Mouse (Mus musculus) G1E (cell line): ENCODE measurements around the gene Thop1.

ENCODE experiments used
- CTCF ChIP-seq: IDR thresholded peaks from 2 replicates; pipeline ENCODE4 v1.5.1; 2012; ENCODE audit warnings: low read depth, low read length, inconsistent platforms, mixed read lengths
- GATA1 ChIP-seq: IDR thresholded peaks from 2 replicates; pipeline ENCODE4 v1.6.1; 2012; ENCODE audit warnings: borderline replicate concordance, low read length, inconsistent platforms, mixed read lengths
- TAL1 ChIP-seq: conservative IDR thresholded peaks from 2 replicates; pipeline ENCODE4 v1.6.1; 2012; ENCODE audit warnings: low read depth, low read length, inconsistent platforms, mixed read lengths

DNA sequence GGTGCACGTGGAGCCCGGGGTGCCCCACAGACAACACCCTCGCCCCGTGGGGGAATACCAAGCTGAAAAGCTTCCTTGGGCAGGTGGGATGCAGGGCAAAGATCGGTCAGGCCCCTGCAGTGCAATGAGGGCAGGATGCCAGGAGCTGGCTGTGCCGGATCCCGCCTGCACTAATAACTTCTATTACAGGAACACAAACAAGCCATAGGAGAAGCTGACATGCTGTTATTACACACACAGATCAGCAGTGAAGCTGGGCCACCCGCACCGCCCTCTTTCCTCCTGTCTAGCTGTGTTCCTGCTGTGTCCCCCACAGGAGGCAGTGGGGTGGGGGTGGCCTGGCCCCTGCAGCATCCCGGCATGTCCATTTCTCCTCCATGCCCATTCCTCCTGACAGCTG, 40.8 kb upstream of the Thop1 start:
- TF ChIP-seq CTCF: no peak
- TF ChIP-seq TAL1: no peak
- no peak for TF ChIP-seq GATA1
